Mouse (Mus musculus) heart, embryonic 12.5 days (tissue): ENCODE data around the gene Myh9. TPM values are rescaled to one million over a fixed set of nuclear protein-coding genes. Genes with fewer than 3 reads are reported as not detected.

Source experiments
- ATAC-seq: fragments of 200-750 bp; cut with Nextera tagmentation; 2 replicates; pipeline ENCODE4 v1.8.0; 2017; ENCODE audit warnings: moderate TSS enrichment, moderate library complexity; ENCODE audit not compliant: insufficient number of reproducible peaks, low FRiP score
- H3K27ac ChIP-seq: fragments of 300-500 bp; sonication (generic); 2 replicates; pipeline ENCODE4 v1.5.1; 2016; ENCODE audit warnings: mild to moderate bottlenecking, moderate library complexity; ENCODE audit not compliant: poor library complexity, severe bottlenecking
- H3K27me3 ChIP-seq: fragments of 300-500 bp; sonication (generic); replicated peaks from 2 replicates; pipeline ENCODE4 v1.6.1; 2016; ENCODE audit warnings: mild to moderate bottlenecking, moderate library complexity
- H3K36me3 ChIP-seq: fragments of 300-500 bp; sonication (generic); 2 replicates; pipeline ENCODE4 v1.6.1; 2016; ENCODE audit warnings: mild to moderate bottlenecking, moderate library complexity
- H3K4me1 ChIP-seq: fragments of 300-500 bp; sonication (generic); replicated peaks from 2 replicates; pipeline ENCODE4 v1.6.1; 2016; ENCODE audit warnings: mild to moderate bottlenecking
- H3K4me2 ChIP-seq: fragments of 300-500 bp; sonication (generic); 2 replicates; pipeline ENCODE4 v1.6.1; 2016; ENCODE audit warnings: mild to moderate bottlenecking, moderate library complexity
- H3K4me3 ChIP-seq: fragments of 300-500 bp; sonication (generic); 2 replicates; pipeline ENCODE4 v1.5.1; 2016; ENCODE audit warnings: mild to moderate bottlenecking
- H3K9ac ChIP-seq: fragments of 300-500 bp; sonication (generic); 2 replicates; pipeline ENCODE4 v1.6.1; 2016; ENCODE audit warnings: mild to moderate bottlenecking, moderate library complexity
- H3K9me3 ChIP-seq: fragments of 300-500 bp; sonication (generic); replicated peaks from 2 replicates; pipeline ENCODE4 v1.6.1; 2016; ENCODE audit warnings: mild to moderate bottlenecking, moderate library complexity
- WGBS: fragments of 180-500 bp; shearing (Covaris S2); methylation state at CpG from one replicate; pipeline ENCODE4 v1.1.7; 2016; 5-methylcytosine and 5-hydroxymethylcytosine counted together
- polyA plus RNA-seq: library from polyadenylated mRNA; unstranded; fragments of >200 nt; fragmentation: Nextera tagmentation; extraction: Ambion mirVana; gene quantifications from 2 replicates; pipeline ENCODE4 v1.2.1, GENCODE M21; 2016

The Myh9 gene
- polyA plus RNA-seq, result 41.9 and 42.0 TPM in 2 replicates

DNA sequence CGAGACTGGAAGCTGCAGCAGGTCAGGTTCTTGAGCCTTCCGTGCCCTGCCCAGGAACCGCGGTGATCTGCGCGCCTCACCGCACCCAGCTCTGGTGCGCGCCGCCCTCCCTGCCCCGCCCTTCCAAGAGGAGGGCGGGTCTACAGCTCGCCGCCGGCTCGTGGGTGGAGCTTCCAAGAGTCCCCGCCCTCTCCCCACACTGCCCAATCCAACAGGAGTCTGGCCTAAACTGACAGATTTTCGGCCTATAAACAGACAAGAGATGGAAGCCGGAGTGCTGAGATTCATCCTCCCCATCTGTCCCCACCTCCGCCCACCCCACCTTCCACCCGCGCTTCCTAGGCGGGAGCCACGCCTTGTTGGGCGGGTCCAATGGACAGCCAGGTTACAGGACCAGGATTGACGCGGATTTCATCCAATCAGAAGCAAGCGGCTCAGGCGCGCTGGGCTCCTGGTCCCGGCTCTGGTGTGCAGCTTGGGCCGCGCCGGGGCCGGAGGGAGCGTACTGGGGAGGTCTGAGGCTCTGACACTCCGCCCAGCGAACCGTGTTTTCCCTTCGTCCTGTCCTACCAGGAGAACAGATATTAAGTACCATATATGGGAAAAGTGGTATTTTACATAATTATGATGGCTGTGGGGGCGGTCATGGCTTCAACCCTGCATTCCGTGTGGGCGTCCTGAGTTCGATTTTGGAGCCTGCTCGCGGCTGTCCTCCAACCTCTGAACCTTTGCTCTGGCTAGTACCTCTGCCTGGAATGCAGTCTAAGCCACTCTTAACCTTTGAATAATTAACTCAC is at the start of gene Myh9:
TSS of gene Myh9 (minus strand) at position 129 of the 797 bp plus-strand sequence.
- Histone ChIP-seq H3K4me2 (peak within 1 kb of the TSS; percentile 94), H3K36me3 (no peaks in the 10 kb centered on the region), H3K4me1 (peaks cover 35% of the 10 kb centered on the region), H3K9ac (peak within 1 kb of the TSS; percentile 95), H3K27me3 (no peaks in the 10 kb centered on the region), H3K9me3 (no peaks in the 10 kb centered on the region), H3K27ac (peak within 1 kb of the TSS; percentile 90), H3K4me3 (peak within 1 kb of the TSS; percentile 64)
- under 1% methylated on average over 44 of the region's 46 CpGs for WGBS
- peak; percentile 96 for ATAC-seq

DNA sequence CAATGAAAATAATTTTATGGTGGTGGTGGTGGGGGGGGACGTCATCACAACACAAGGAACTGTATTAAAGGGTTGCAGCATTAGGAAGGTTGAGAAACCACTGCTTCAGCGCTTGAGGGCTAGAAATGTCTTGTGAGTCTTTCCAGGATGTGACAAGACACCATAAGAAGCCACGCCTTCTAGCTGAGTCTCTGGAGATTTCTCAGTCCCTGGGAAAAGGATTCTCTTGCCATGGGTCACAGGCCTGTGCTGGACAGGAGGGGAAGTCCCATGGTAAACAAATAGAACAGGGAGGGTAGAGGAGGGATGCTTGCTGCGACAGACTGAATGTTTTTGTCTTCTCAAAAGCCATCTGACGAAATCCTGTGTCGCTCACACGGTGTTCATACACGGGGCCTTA is 49.8 kb upstream of the Myh9 start:
- Histone ChIP-seq H3K36me3 (no peaks in the 10 kb centered on the region), H3K4me1 (peaks cover 23% of the 10 kb centered on the region), H3K9me3 (no peaks in the 10 kb centered on the region), H3K4me2 (no peak overlapping the region), H3K4me3 (no peak overlapping the region), H3K27me3 (no peaks in the 10 kb centered on the region), H3K27ac (no peak overlapping the region), H3K9ac (no peak overlapping the region)
- 79% methylated on average over 8 of the region's 8 CpGs for WGBS
- ATAC-seq, result no peak

DNA sequence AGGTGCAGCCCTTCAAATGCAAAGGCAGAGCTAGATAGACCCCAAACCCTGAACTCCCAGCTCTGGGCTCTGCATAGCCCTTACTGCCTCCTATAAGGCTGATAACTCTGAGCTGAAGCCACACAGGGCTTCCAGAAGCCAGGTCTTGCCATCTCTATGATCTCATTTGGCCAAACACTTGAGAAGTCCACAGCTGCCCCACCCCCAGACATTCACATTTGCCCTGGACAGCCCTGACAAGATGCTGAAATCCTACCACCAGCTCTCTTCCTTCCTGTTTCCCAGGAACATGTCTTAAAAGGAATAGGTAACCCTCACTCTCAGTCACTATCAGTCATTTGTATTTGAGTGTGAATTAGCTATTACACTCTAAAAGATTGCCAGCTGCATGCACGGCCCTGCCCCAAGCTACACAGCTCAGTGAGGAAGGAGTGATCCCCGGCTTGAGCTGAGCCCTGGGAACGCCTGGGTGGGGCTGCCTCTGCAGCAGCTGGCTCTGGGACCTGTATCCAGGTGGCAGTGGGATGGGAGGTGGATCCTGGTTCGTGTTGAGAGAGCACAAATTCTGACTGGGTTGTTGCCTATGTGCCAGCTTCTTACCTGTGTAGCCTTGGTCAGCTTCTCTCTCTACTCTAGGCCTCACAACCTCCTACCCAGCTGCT is 47.9 kb upstream of the Myh9 start:
- 57% methylated on average over 4 of the region's 4 CpGs for WGBS

DNA sequence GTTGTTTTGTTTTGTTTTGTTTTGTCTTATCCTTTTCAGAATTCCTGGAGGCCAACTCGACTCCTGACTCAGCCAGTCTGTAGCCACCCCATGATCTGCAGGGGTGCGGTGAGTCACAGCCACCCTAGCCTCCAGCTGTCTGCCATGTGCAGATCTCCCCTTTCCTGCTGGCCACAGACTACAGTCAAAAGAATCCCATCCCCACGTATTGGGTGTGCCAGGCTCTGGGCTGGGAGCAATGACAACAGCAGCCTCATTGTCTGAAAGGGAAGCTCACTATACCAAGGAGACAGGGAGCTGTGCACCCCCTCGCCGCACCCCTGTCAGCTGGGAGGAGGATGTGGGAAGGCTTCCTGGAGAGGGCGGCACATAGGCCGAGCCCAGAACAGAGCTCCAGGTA is 46.3 kb upstream of the Myh9 start:
- Histone ChIP-seq H3K4me3 (no peak overlapping the region), H3K4me2 (no peak overlapping the region), H3K36me3 (no peaks in the 10 kb centered on the region), H3K4me1 (peaks cover 34% of the 10 kb centered on the region), H3K9me3 (no peaks in the 10 kb centered on the region), H3K27me3 (no peaks in the 10 kb centered on the region), H3K9ac (no peak overlapping the region), H3K27ac (no peak overlapping the region)
- no peak for ATAC-seq
- WGBS, result 64% methylated on average over 7 of the region's 7 CpGs

More for the DNA sequence above, 47.9 kb upstream of the Myh9 start:
- peaks cover 29% of the 10 kb centered on the region for H3K4me1 ChIP-seq
- no peak overlapping the region for H3K4me2 ChIP-seq
- H3K36me3 ChIP-seq, result no peaks in the 10 kb centered on the region
- H3K27ac ChIP-seq, result no peak overlapping the region
- no peak overlapping the region for H3K4me3 ChIP-seq
- no peaks in the 10 kb centered on the region for H3K9me3 ChIP-seq
- no peak for ATAC-seq
- no peak overlapping the region for H3K9ac ChIP-seq
- H3K27me3 ChIP-seq, result no peaks in the 10 kb centered on the region

DNA sequence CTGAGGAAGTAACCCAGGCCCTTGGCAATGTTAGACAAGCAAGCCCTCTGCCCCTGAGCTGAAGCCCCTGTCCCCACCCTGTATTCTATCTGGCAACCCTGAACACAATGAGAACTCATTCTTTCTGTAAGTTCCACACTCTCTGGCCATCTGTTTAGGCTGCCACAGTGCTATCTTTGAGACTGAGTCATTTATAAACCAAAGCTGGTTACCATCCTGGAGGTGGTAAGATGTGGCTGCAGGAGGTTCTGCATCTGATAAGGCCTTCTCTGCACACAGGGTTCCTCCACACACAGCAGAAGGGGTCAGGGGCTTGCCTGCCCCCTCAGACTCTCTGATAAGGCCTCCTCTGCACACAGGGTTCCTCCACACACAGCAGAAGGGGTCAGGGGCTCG is 45.1 kb upstream of the Myh9 start:
- Histone ChIP-seq H3K27ac (no peak overlapping the region; the same call in 1 of the 2 replicates), H3K9me3 (no peaks in the 10 kb centered on the region), H3K9ac (no peak overlapping the region), H3K27me3 (no peaks in the 10 kb centered on the region), H3K4me3 (no peak overlapping the region), H3K4me2 (no peak overlapping the region), H3K4me1 (peaks cover 42% of the 10 kb centered on the region), H3K36me3 (no peaks in the 10 kb centered on the region)
- 56% methylated on average over 1 of the region's 1 CpGs for WGBS
- ATAC-seq, result no peak

DNA sequence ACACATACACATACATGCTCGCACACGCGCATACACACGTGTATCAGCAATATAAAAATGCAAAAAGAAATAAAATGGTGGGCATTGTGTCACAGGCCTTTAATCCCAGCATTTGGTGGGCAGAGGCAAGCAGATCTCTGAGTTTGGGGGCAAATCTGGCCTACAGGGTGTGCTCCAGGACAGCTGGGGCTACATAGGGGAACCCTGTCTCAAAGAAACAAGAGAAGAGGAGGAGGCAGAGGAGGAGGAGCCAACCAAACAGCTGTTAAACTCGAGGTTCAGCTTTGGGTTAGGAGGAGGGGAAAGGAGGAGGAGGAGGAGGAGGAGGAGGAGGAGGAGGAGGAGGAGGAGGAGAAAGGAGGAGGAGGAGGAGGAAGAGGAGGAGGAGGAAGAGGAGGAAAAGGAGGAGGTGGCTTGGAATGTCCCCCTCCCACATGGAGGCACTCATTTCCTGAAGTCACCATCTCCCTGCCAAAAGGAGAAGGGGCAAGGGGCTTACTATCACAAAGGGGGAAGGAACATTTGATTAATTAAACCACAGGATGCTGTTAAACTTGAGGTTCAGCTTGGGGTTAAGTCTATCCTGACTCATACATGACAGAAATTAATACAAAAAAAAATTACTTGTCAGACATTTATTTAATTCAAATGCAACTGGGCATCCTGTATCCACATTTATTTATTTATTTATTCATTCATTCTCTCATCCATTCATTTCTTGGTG is 44.6 kb upstream of the Myh9 start:
- Histone ChIP-seq H3K9me3 (no peaks in the 10 kb centered on the region), H3K9ac (no peak overlapping the region), H3K27me3 (no peaks in the 10 kb centered on the region), H3K36me3 (no peaks in the 10 kb centered on the region), H3K4me2 (no peak overlapping the region), H3K4me1 (peaks cover 40% of the 10 kb centered on the region), H3K27ac (no peak overlapping the region), H3K4me3 (no peak overlapping the region)
- ATAC-seq, result no peak
- 88% methylated on average over 4 of the region's 5 CpGs for WGBS

DNA sequence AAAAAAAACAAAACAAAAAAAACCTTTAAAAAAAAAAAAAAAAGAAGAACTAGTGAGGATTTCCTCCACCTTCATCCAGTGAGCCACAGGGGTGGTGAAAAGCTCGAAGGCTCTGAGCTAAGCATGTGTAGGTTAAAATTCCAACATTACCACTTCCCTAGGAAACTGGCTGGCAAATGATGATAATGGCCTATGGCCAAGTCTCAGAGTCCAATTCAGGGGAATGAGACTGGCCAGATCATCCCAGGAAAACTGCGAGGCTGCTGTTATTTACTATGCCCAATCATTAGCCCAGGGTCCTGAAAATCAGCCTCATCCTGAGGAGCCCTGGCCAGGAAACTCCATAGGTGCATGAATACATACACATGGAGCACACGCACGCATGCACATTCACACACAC is 44.0 kb upstream of the Myh9 start:
- ATAC-seq, result no peak
- H3K27ac ChIP-seq, result no peak overlapping the region

DNA sequence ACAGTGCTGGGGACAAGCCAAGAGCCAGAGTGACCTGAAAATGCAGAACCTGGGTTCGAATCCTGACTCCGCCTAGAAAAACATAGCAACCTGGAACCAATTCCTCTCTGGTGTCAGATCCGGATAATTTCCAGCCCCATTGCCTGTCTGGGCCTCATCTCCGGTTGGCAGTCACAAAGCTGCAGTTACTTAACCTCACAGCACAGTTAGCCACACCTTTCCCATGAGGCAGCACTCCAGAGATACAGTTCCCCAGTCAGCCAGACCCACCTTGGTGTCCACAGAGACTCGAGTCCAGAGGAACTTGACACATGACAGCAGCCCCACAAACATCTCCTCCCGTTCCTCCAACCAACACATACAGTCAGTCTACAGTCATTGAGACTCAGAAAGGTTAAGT is 43.2 kb upstream of the Myh9 start:
- Histone ChIP-seq H3K9ac (no peak overlapping the region), H3K9me3 (no peaks in the 10 kb centered on the region), H3K27ac (no peak overlapping the region), H3K4me2 (no peak overlapping the region), H3K4me1 (peaks cover 36% of the 10 kb centered on the region), H3K27me3 (no peaks in the 10 kb centered on the region), H3K36me3 (no peaks in the 10 kb centered on the region), H3K4me3 (no peak overlapping the region)
- 83% methylated on average over 6 of the region's 6 CpGs for WGBS
- ATAC-seq, result no peak

More for the DNA sequence above, 44.0 kb upstream of the Myh9 start:
- Histone ChIP-seq H3K36me3 (no peaks in the 10 kb centered on the region), H3K4me2 (no peak overlapping the region), H3K4me1 (peaks cover 36% of the 10 kb centered on the region), H3K4me3 (no peak overlapping the region), H3K9me3 (no peaks in the 10 kb centered on the region), H3K27me3 (no peaks in the 10 kb centered on the region), H3K9ac (no peak overlapping the region)
- 77% methylated on average over 4 of the region's 4 CpGs for WGBS

DNA sequence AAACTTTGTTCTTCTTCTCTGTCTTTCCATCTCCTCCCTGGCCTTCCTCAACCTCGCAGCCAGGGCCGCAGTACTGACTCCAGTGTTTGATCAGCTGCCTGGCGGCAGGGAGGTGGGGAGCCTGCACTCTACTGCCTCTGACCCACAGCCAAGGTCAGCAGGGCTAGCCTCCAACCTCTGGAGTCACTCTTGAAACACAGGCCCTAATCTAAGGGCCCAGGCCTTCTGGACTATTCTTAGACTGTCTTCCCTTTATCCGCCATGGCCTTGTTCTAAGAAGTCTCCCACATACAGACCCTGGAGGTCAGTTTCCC is 41.7 kb upstream of the Myh9 start:
- ATAC-seq, result no peak
- no peaks in the 10 kb centered on the region for H3K36me3 ChIP-seq
- H3K27ac ChIP-seq, result peak overlapping the region; percentile 55; the same call in 1 of the 2 replicates
- H3K4me3 ChIP-seq, result no peak overlapping the region
- no peaks in the 10 kb centered on the region for H3K27me3 ChIP-seq
- H3K9ac ChIP-seq, result peak overlapping the region; percentile 29; the same call in 1 of the 2 replicates
- no peaks in the 10 kb centered on the region for H3K9me3 ChIP-seq
- H3K4me1 ChIP-seq, result peaks cover 36% of the 10 kb centered on the region
- 54% methylated on average over 4 of the region's 4 CpGs for WGBS
- H3K4me2 ChIP-seq, result no peak overlapping the region

DNA sequence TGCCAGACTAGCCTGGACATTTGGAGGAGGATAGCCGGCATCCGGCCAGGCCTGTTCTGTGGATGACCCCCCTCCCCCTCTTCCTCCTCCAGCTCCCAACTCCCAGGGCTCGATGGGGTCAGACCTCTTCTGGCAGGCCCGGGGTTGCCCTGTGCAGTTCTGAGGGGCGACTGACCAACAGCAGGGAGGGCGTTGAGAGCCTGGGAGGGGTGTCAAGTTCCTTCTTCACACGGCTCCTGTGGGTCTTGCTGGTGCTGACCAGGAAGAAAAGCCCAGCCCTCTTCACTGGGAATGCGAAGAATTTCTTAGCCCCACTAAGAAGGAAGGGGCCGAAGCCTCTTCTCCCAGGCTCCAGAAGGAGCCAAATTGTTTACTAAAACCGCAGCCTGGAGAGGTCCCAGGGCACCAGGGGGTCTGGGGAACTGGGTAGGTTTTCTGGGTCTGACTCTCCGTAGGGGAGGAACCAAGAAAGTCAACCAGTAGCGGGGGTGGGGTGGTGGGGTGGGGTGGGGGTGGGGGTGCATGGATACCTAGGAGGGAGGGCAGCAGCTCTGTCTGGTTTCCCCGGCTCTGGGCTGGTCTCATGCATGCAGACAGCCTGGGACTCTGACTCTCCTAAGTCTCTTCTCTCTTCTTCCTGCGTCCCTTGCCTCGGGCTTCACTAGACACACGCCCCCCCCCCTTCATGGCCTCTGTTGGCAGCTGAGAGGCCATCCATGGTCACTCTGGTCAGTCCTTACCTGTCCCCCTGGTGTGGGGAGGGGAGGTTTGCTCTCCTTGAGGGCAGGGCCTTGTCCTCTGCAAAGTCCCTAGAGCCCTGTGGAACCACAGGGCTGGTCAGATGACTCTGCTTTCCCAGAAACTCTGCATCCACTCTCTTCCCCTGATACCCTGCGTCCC is 41.1 kb upstream of the Myh9 start:
- no peaks in the 10 kb centered on the region for H3K27me3 ChIP-seq
- H3K9me3 ChIP-seq, result no peaks in the 10 kb centered on the region
- peaks cover 36% of the 10 kb centered on the region for H3K4me1 ChIP-seq
- 12% methylated on average over 16 of the region's 17 CpGs for WGBS
- H3K4me2 ChIP-seq, result peak overlapping the region; percentile 21
- peak; percentile 61 for ATAC-seq
- H3K9ac ChIP-seq, result peak overlapping the region; percentile 51
- H3K27ac ChIP-seq, result peak overlapping the region; percentile 55
- H3K4me3 ChIP-seq, result no peak overlapping the region
- H3K36me3 ChIP-seq, result no peaks in the 10 kb centered on the region
